Mouse (Mus musculus) cerebellum, postnatal 36 days (tissue): ENCODE results near the gene Fkbp6.

Experiments
- DNase-seq, 2 experiments: peaks; one replicate each; pipeline ENCODE4 v3.0.0; 2021 to 2022; ENCODE audit warnings: mixed read lengths in 2 of 2

Fkbp6 gene

GRCm38 (mm10) chr5:135271563-135272165 lies 78.2 kb downstream of the Fkbp6 start:
- DNase-seq, result peak; percentile 61 to 74

GRCm38 (mm10) chr5:135270361-135270760 lies 79.5 kb downstream of the Fkbp6 start:
- DNase-seq, result no peak

- DNase-seq, result no peak
Observed at GRCm38 (mm10) chr5:135269451-135269850, 80.4 kb downstream of the Fkbp6 start.

GRCm38 (mm10) chr5:135264548-135264947 lies 85.3 kb downstream of the Fkbp6 start:
- DNase-seq, result no peak

- peak in 1 of 2 experiments; percentile 22 for DNase-seq
Observed at GRCm38 (mm10) chr5:135263866-135264503, 85.9 kb downstream of the Fkbp6 start.

GRCm38 (mm10) chr5:135258280-135259150 lies 91.3 kb downstream of the Fkbp6 start:
- DNase-seq, result no peak

GRCm38 (mm10) chr5:135257559-135257958 lies 92.3 kb downstream of the Fkbp6 start:
- no peak for DNase-seq

GRCm38 (mm10) chr5:135256166-135256565 lies 93.7 kb downstream of the Fkbp6 start:
- DNase-seq, result no peak

- no peak for DNase-seq
Observed at GRCm38 (mm10) chr5:135253741-135254401, 96.0 kb downstream of the Fkbp6 start.

GRCm38 (mm10) chr5:135251079-135251454 lies 98.8 kb downstream of the Fkbp6 start, which contains the start of gene Fzd9:
Gene Fzd9 (minus strand): TSS chr5:135251230.
- peak; percentile 52 to 68 for DNase-seq

GRCm38 (mm10) chr5:135250186-135251078 lies 99.4 kb downstream of the Fkbp6 start:
- no peak for DNase-seq

GRCm38 (mm10) chr5:135248956-135249676 lies 100.7 kb downstream of the Fkbp6 start:
- no peak for DNase-seq

GRCm38 (mm10) chr5:135247337-135247736 lies 102.5 kb downstream of the Fkbp6 start:
- DNase-seq, result no peak

- DNase-seq, result no peak
Observed at GRCm38 (mm10) chr5:135246531-135246930, 103.3 kb downstream of the Fkbp6 start.

- peak; percentile 31 to 44 for DNase-seq
Observed at GRCm38 (mm10) chr5:135243166-135243565, 106.7 kb downstream of the Fkbp6 start.

- DNase-seq, result no peak
Observed at GRCm38 (mm10) chr5:135242608-135243007, 107.2 kb downstream of the Fkbp6 start.

GRCm38 (mm10) chr5:135242136-135242535 lies 107.7 kb downstream of the Fkbp6 start:
- no peak for DNase-seq
